Mouse (Mus musculus) kidney, adult 2 months (tissue): ENCODE data around the gene Deaf1. TPM values are rescaled to one million over a fixed set of nuclear protein-coding genes. Genes with fewer than 3 reads are reported as not detected.

Source experiments
- DNase-seq: peaks from one replicate; pipeline ENCODE4 v3.0.0; 2021
- H3K27ac ChIP-seq: fragments of 200-500 bp; 2 replicates; pipeline ENCODE4 v1.5.1; 2012; ENCODE audit warnings: low read depth, low read length, control low read depth, inconsistent platforms; ENCODE audit not compliant: insufficient read depth
- H3K27me3 ChIP-seq: fragments of 200-500 bp; replicated peaks from 2 replicates; pipeline ENCODE4 v1.6.1; 2012; ENCODE audit warnings: mild to moderate bottlenecking, moderate library complexity, low read length, inconsistent platforms; ENCODE audit not compliant: control insufficient read depth, insufficient read depth
- H3K36me3 ChIP-seq: fragments of 200-500 bp; 2 replicates; pipeline ENCODE4 v1.6.1; 2012; ENCODE audit warnings: mild to moderate bottlenecking, moderate library complexity, low read length, inconsistent platforms; ENCODE audit not compliant: control insufficient read depth, insufficient read depth
- H3K4me1 ChIP-seq: fragments of 200-500 bp; 2 replicates; pipeline ENCODE4 v1.6.1; 2011; ENCODE audit warnings: low read length; ENCODE audit not compliant: control insufficient read depth, insufficient read depth
- H3K4me3 ChIP-seq: fragments of 200-500 bp; 2 replicates; pipeline ENCODE4 v1.5.1; 2011; ENCODE audit warnings: mild to moderate bottlenecking, low read depth, low read length, control low read depth; ENCODE audit not compliant: insufficient read depth
- CTCF ChIP-seq: fragments of 200-500 bp; conservative IDR thresholded peaks from 2 replicates; pipeline ENCODE4 v1.5.1; 2011; ENCODE audit warnings: low read depth, mild to moderate bottlenecking, control low read depth, low read length, moderate library complexity, mixed read lengths; ENCODE audit not compliant: insufficient read depth, insufficient read length
- POLR2A ChIP-seq: fragments of 200-500 bp; IDR thresholded peaks from one replicate; pipeline ENCODE4 v1.6.1; 2011; ENCODE audit warnings: low read depth, low read length, control low read depth
- WGBS: fragments of 180-500 bp; shearing (Covaris S2); methylation state at CpG from one replicate; pipeline ENCODE4 v1.1.7; 2018; 5-methylcytosine and 5-hydroxymethylcytosine counted together
- polyA plus RNA-seq: library from polyadenylated mRNA; depleted of rRNA; stranded (reverse); fragments of >200 nt; gene quantifications from 2 replicates; pipeline ENCODE4 v1.2.3, GENCODE M21; 2012

Gene Deaf1
- polyA plus RNA-seq, 1 experiment = 26.8 TPM

- TF ChIP-seq POLR2A (no peak), CTCF (peak; percentile 54; the same call in 1 of the 2 replicates)
- peak; percentile 45 for DNase-seq
- peak within 1 kb of the TSS; percentile 46; the same call in 1 of the 2 replicates for H3K4me3 ChIP-seq
- no peaks in the 10 kb centered on the region for H3K36me3 ChIP-seq
- no peaks in the 10 kb centered on the region for H3K27me3 ChIP-seq
- peaks cover 21% of the 10 kb centered on the region for H3K4me1 ChIP-seq
- H3K27ac ChIP-seq = no peak within 1 kb of the TSS
- WGBS = 11% methylated on average over 46 of the region's 46 CpGs
Measured at GRCm38 (mm10) chr7:141278766-141279590, 48.5 kb downstream of the Deaf1 start, which contains the start of gene Sct. Sct (minus strand) TSS chr7:141279133.

- TF ChIP-seq POLR2A = no peak
- TF ChIP-seq CTCF = no peak
- WGBS = 76% methylated on average over 11 of the region's 11 CpGs
- Histone ChIP-seq H3K27me3 (no peaks in the 10 kb centered on the region), H3K4me1 (peaks cover 21% of the 10 kb centered on the region), H3K27ac (no peak overlapping the region), H3K36me3 (no peaks in the 10 kb centered on the region), H3K4me3 (no peak overlapping the region)
- no peak for DNase-seq
Measured at GRCm38 (mm10) chr7:141277701-141278678, 49.5 kb downstream of the Deaf1 start.

GRCm38 (mm10) chr7:141276546-141276945 is 50.9 kb downstream of the Deaf1 start, which contains the start of gene Cdhr5:
Cdhr5 (minus strand) TSS chr7:141276786.
- Histone ChIP-seq H3K4me3 (peak within 1 kb of the TSS; percentile 56), H3K36me3 (no peaks in the 10 kb centered on the region), H3K27ac (peak within 1 kb of the TSS; percentile 66), H3K4me1 (peaks cover 17% of the 10 kb centered on the region), H3K27me3 (no peaks in the 10 kb centered on the region)
- peak; percentile 91 for DNase-seq
- TF ChIP-seq POLR2A = no peak
- TF ChIP-seq CTCF = no peak
- WGBS = 29% methylated on average over 11 of the region's 11 CpGs

GRCm38 (mm10) chr7:141275356-141275755 is 52.1 kb downstream of the Deaf1 start:
- Histone ChIP-seq H3K27me3 (no peaks in the 10 kb centered on the region), H3K4me3 (peak overlapping the region; percentile 56; the same call in 1 of the 2 replicates), H3K27ac (no peak overlapping the region), H3K36me3 (no peaks in the 10 kb centered on the region), H3K4me1 (peaks cover 12% of the 10 kb centered on the region; the same call in 1 of the 2 replicates)
- no peak for DNase-seq
- TF ChIP-seq POLR2A (no peak), CTCF (no peak)
- 75% methylated on average over 9 of the region's 9 CpGs for WGBS

- H3K27me3 ChIP-seq = no peaks in the 10 kb centered on the region
- peaks cover 7% of the 10 kb centered on the region; the same call in 1 of the 2 replicates for H3K4me1 ChIP-seq
- 87% methylated on average over 3 of the region's 3 CpGs for WGBS
- DNase-seq = no peak
- H3K27ac ChIP-seq = no peak overlapping the region
- no peak overlapping the region for H3K4me3 ChIP-seq
- TF ChIP-seq CTCF (no peak), POLR2A (no peak)
- no peaks in the 10 kb centered on the region for H3K36me3 ChIP-seq
Measured at GRCm38 (mm10) chr7:141270631-141271030, 56.9 kb downstream of the Deaf1 start.

GRCm38 (mm10) chr7:141269273-141269545 is 58.3 kb downstream of the Deaf1 start:
- no peak for TF ChIP-seq CTCF
- no peak for TF ChIP-seq POLR2A
- no peaks in the 10 kb centered on the region for H3K27me3 ChIP-seq
- no peak overlapping the region; the same call in 1 of the 2 replicates for H3K4me3 ChIP-seq
- 79% methylated on average over 14 of the region's 14 CpGs for whole genome bisulfite sequencing
- DNase-seq = no peak
- no peak overlapping the region for H3K27ac ChIP-seq
- H3K4me1 ChIP-seq = peaks cover 3% of the 10 kb centered on the region; the same call in 1 of the 2 replicates
- H3K36me3 ChIP-seq = no peaks in the 10 kb centered on the region
